Mouse (Mus musculus): ENCODE measurements around the gene Atxn3.

The Atxn3 gene

DNA sequence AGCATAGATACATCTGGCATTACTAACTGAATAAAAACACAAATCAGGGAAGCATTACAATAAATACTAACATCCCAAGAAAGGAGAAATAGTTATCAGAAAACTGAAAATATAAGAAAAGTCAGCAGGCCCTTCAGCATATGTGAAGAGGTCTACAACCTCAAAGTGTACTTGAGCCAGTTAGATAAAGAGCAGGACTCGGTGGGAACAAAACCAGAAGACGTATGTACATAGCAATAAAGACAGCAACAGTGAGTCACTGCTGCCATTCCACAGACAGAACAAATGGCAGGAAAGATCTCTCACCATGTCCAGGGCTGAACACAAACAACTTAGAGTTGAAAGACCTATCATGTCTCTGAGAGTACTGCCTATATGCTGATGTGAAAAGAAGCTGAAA is 69.7 kb downstream of the Atxn3 start:
- no peak for DNase-seq

DNA sequence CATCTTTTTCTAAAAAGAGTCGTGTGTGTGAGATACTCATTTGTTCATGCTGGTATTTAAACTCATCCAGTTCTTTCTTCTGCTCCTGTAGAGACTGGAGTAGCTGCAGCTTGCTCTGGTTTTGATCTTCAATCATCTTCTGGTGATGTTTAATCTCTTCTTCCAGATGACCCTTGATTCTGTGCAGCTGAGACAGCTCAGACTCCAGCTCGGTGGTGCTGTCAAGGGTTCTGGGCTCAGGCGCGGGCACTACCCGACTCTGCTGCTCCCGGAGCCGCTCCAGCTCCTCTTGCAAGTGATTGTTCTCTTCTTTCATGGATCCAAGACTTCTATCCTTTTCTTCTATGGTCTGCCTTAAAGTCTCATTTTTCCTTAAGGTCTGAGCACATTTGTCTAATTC is 73.1 kb downstream of the Atxn3 start:
- DNase-seq = no peak

DNA sequence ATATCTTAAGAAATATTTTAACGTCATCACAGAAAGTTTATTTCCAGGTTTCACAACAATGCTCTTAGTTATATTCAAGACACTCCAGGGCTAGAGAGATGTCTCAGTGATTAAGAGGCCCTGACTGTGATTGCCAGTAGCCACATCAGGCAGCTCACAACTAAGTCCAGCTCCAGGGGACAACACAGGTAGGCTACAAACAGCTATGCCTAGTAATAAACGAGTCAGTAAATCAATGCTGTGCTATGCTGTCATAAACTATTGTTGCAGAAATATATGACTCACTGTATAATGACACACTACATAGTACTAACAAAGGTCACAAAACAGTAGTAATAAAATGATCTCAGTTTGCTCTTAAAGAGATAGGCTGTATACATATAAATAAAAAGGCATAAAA is 81.7 kb downstream of the Atxn3 start:
- DNase-seq = no peak

DNA sequence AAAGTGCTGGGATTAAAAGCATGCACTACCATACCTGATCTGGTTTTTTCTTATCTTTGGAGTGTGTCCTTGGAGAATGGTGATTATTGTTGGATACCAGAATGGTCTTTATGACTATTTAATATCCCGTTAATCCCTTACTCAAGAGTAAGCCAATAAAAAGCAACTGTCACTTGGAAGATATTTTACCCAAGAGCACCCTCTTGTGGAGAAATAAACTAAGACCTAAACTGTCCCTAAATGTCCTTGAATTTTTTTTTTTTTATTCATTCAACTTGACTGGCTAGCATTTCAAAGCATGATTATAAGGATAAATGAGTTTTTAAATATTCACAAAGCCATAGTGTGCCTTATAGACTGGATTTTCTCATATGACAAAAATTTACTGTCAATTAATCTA is 82.9 kb downstream of the Atxn3 start:
- DNase-seq = peak; percentile 8 to 70

Measured in cerebellum, postnatal 10 days (tissue).